Mouse (Mus musculus) liver, postnatal 0 days (tissue): ENCODE data around the gene Cmtm1. TPM values are rescaled to one million over a fixed set of nuclear protein-coding genes. Genes with fewer than 3 reads are reported as not detected.

ENCODE experiments used
- ATAC-seq: fragments of 200-750 bp; cut with Nextera tagmentation; 2 replicates; pipeline ENCODE4 v1.8.0; 2017; ENCODE audit warnings: mild to moderate bottlenecking, moderate library complexity
- DNase-seq: peaks from one replicate; pipeline ENCODE4 v3.0.0-alpha.2; 2016
- H3K27ac ChIP-seq: fragments of 300-500 bp; sonication (generic); 2 replicates; pipeline ENCODE4 v1.5.1; 2014; ENCODE audit warnings: antibody characterized with exemption, moderate library complexity, mild to moderate bottlenecking, low read depth
- H3K27me3 ChIP-seq: fragments of 300-500 bp; sonication (generic); 2 replicates; pipeline ENCODE4 v1.6.1; 2014; ENCODE audit warnings: low read length, control low read depth, mixed read lengths; ENCODE audit not compliant: insufficient read depth
- H3K36me3 ChIP-seq: fragments of 300-500 bp; sonication (generic); replicated peaks from 2 replicates; pipeline ENCODE4 v1.6.1; 2014; ENCODE audit warnings: mild to moderate bottlenecking, control low read depth, low read length, moderate library complexity, mixed read lengths; ENCODE audit not compliant: insufficient read depth
- H3K4me1 ChIP-seq: fragments of 300-500 bp; sonication (generic); 2 replicates; pipeline ENCODE4 v1.6.1; 2014; ENCODE audit warnings: antibody characterized with exemption, mild to moderate bottlenecking, control low read depth; ENCODE audit not compliant: insufficient read depth
- H3K4me2 ChIP-seq: fragments of 300-500 bp; sonication (generic); 2 replicates; pipeline ENCODE4 v1.6.1; 2014; ENCODE audit warnings: low read depth, mild to moderate bottlenecking, low read length, moderate library complexity, mixed read lengths
- H3K4me3 ChIP-seq: fragments of 300-500 bp; sonication (generic); 2 replicates; pipeline ENCODE4 v1.5.1; 2014; ENCODE audit warnings: low read depth, low read length
- H3K9ac ChIP-seq: fragments of 300-500 bp; sonication (generic); replicated peaks from 2 replicates; pipeline ENCODE4 v1.6.1; 2014; ENCODE audit warnings: mild to moderate bottlenecking, moderate library complexity
- H3K9me3 ChIP-seq: fragments of 300-500 bp; sonication (generic); 2 replicates; pipeline ENCODE4 v1.6.1; 2016; ENCODE audit warnings: mild to moderate bottlenecking, control low read depth, low read length, mixed read lengths
- CTCF ChIP-seq: sonication (generic); IDR thresholded peaks from 2 replicates; pipeline ENCODE4 v1.5.1; 2016; ENCODE audit warnings: antibody characterized with exemption, low read depth
- EP300 ChIP-seq: IDR thresholded peaks from 2 replicates; pipeline ENCODE4 v1.6.1; 2016; ENCODE audit warnings: antibody characterized with exemption, low read depth, mild to moderate bottlenecking
- WGBS: fragments of 180-500 bp; shearing (Covaris S2); extraction: QIAGEN DNeasy Blood & Tissue Kit; methylation state at CpG from one replicate; pipeline ENCODE4 v1.1.7; 2014; ENCODE audit not compliant: insufficient replicate concordance; 5-methylcytosine and 5-hydroxymethylcytosine counted together
- polyA plus RNA-seq: library from polyadenylated mRNA; unstranded; fragments of >200 nt; fragmentation: Nextera tagmentation; extraction: Ambion mirVana; gene quantifications from 2 replicates; pipeline ENCODE4 v1.2.1, GENCODE M21; 2015

Cmtm1 gene
- polyA plus RNA-seq, 1 experiment from 2014 or later: not detected

- TF ChIP-seq EP300: no peak
- TF ChIP-seq CTCF: no peak
- Histone ChIP-seq H3K27me3 (no peaks in the 10 kb centered on the region), H3K27ac (peak overlapping the region; percentile 91), H3K4me3 (peak overlapping the region; percentile 93), H3K4me2 (peak overlapping the region; percentile 88), H3K4me1 (peaks cover 17% of the 10 kb centered on the region), H3K9ac (peak overlapping the region; percentile 91), H3K36me3 (peaks cover 7% of the 10 kb centered on the region), H3K9me3 (no peaks in the 10 kb centered on the region)
- peak; percentile 16; the same call in 1 of the 2 replicates for ATAC-seq
- DNase-seq: peak; percentile 78
- WGBS: 35% methylated on average over 22 of the region's 22 CpGs
These were observed 62.7 kb downstream of the Cmtm1 start for GRCm38 (mm10) chr8:104247054-104247907.

- WGBS: 63% methylated on average over 4 of the region's 4 CpGs
- ATAC-seq (no peak), DNase-seq (no peak)
- peak overlapping the region; percentile 91 for H3K27ac ChIP-seq
- no peak for TF ChIP-seq EP300
- TF ChIP-seq CTCF: no peak
- no peaks in the 10 kb centered on the region for H3K27me3 ChIP-seq
- peak overlapping the region; percentile 88 for H3K4me2 ChIP-seq
- no peak overlapping the region for H3K4me3 ChIP-seq
- no peak overlapping the region for H3K9ac ChIP-seq
- peaks cover 17% of the 10 kb centered on the region for H3K4me1 ChIP-seq
- no peaks in the 10 kb centered on the region for H3K9me3 ChIP-seq
- H3K36me3 ChIP-seq: peaks cover 9% of the 10 kb centered on the region
These were observed 63.3 kb downstream of the Cmtm1 start for GRCm38 (mm10) chr8:104246621-104247020.

Other genes starting within 250 kb of the Cmtm1 start
- 8.8 and 10.0 TPM in 2 replicates for gene Cdh5, start 208.5 kb downstream of the Cmtm1 start, polyA plus RNA-seq
- not detected in 2 replicates for gene Bean1, start 139.7 kb downstream of the Cmtm1 start, polyA plus RNA-seq
- 10.3 and 10.6 TPM in 2 replicates for gene Tk2, start 61.6 kb downstream of the Cmtm1 start, polyA plus RNA-seq
- gene Cklf, start 59.3 kb downstream of the Cmtm1 start, polyA plus RNA-seq: 16.7 and 17.3 TPM in 2 replicates
- not detected in 2 replicates for gene Cmtm2a, start 17.0 kb downstream of the Cmtm1 start, polyA plus RNA-seq
- not detected in 2 replicates for gene Gm45711, start 64 bp downstream of the Cmtm1 start, polyA plus RNA-seq
- not detected in 2 replicates for gene Gm11020, start 11.4 kb upstream of the Cmtm1 start, polyA plus RNA-seq
- not detected in 2 replicates for gene Cmtm2b, start 12.1 kb upstream of the Cmtm1 start, polyA plus RNA-seq
- gene Cmtm3, start 29.3 kb upstream of the Cmtm1 start, polyA plus RNA-seq: 24.9 and 25.0 TPM in 2 replicates
- gene Cmtm4, start 85.7 kb upstream of the Cmtm1 start, polyA plus RNA-seq: 0.94 and 1.1 TPM in 2 replicates
- gene Dync1li2, start 132.9 kb upstream of the Cmtm1 start, polyA plus RNA-seq: 7.7 and 8.4 TPM in 2 replicates
- 0.05 and 0.06 TPM in 2 replicates for gene Terb1, start 199.8 kb upstream of the Cmtm1 start, polyA plus RNA-seq
- 24.3 and 24.4 TPM in 2 replicates for gene Nae1, start 224.5 kb upstream of the Cmtm1 start, polyA plus RNA-seq
- 2.1 and 3.5 TPM in 2 replicates for gene Car7, start 224.5 kb upstream of the Cmtm1 start, polyA plus RNA-seq